Mouse (Mus musculus): ENCODE results near the gene Rfc1. TPM values are rescaled to one million over a fixed set of nuclear protein-coding genes. Genes with fewer than 3 reads are reported as not detected.

Rfc1 gene
- polyA plus RNA-seq, 1 experiment, result 26.2 TPM

DNA sequence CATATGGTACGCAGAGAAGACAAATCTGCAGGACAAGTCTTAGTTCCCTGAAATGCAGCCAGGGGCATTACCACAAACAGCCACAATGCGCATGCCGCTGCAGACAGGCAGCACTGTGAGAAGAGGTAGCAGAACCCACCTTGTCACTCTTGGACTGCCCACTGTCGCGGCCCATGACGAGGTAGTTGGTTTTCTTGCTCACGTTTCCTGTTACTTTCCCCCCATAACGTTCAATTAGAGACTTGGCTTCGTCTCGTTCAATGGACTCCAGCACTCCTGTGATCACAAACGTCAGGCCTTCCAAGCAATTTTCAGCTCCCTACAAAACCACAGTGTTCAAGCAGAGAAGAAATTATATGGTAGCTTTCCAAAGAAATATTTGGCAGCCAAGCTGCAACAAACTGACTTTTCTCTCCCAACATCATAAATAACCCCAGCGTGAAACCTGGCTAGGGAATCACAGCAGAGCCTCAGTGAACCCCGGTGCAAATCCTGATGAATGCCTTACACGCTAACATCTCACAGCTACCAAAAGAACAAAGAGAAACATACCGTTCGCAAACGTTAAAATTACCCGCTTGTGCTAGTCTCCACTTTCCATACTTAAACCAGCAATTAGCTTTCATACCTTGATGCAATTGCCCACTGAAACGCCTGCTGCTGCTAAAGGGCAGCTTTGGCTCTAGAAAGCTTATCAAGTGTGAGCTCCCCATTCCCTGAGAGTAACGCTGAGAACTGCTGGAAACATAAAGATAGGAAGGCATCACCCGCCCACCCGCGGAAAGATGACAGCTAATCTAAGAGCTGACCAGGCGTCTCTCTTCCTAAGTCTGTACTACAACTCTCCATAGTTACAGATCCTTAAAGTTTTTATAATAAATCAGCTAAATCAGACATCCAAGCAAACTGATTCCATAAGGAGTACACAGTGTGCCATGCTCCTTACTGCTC lies 47.4 kb downstream of the Rfc1 start:
- TF ChIP-seq POLR2A (IDR thresholded peaks at IDR 0.05; ENCODE audit: extremely low read depth, insufficient read depth, low read length), result no peak
- TF ChIP-seq CTCF (IDR thresholded peaks at IDR 0.05; ENCODE audit: extremely low read depth, insufficient read depth, low read length), result no peak
- H3K4me3 ChIP-seq (ENCODE audit: insufficient read depth, low read length), result no peak overlapping the region
- H3K4me1 ChIP-seq (ENCODE audit: control insufficient read depth, insufficient read depth, low read length), result no peaks in the 10 kb centered on the region; the same call in 1 of the 2 replicates
- no peak overlapping the region for H3K27ac ChIP-seq (ENCODE audit: insufficient read depth, low read length)

DNA sequence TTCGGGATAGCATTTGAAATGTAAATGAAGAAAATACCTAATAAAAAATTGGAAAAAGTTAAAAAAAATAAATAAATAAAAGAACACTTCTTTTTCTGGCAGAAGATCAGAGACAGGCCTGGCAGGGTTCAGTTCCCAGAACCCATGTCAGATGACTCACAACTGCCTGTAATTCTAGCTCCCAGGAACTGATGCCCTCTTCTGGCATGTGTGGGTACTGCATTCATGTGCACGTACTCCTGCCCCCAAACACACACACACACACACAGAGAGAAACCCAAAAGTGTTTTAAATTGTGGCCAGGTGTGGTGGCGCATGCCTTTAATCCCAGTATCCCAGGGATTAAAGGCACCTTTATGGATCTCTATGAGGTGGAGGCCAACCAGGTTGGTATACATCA lies 51.3 kb downstream of the Rfc1 start:
- Histone ChIP-seq H3K27ac (ENCODE audit: insufficient read depth, low read length) (no peak overlapping the region), H3K4me3 (ENCODE audit: insufficient read depth, low read length) (no peak overlapping the region), H3K4me1 (ENCODE audit: control insufficient read depth, insufficient read depth, low read length) (no peaks in the 10 kb centered on the region; the same call in 1 of the 2 replicates)
- TF ChIP-seq POLR2A (IDR thresholded peaks at IDR 0.05; ENCODE audit: extremely low read depth, insufficient read depth, low read length) (no peak), CTCF (IDR thresholded peaks at IDR 0.05; ENCODE audit: extremely low read depth, insufficient read depth, low read length) (no peak)

DNA sequence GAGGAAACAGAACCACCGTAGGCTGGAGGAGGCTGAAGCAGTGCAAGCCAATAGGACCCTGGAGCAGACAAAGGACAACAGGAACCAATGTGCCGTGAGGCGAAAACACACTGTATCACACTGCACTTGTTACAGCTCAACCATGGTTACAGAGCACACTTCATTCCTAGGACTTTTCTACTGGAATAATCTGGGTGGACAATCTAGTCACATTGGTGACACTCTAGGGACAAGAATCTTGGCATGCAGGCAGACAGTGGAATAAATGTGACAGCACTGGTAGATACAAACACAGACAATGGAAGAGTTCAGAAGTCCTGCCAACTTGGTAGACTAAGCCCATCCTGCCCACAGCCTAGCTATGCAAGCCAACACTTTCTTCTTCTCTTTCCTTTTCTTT lies 54.3 kb downstream of the Rfc1 start:
- Histone ChIP-seq H3K4me1 (ENCODE audit: control insufficient read depth, insufficient read depth, low read length) (no peaks in the 10 kb centered on the region), H3K27ac (ENCODE audit: insufficient read depth, low read length) (no peak overlapping the region), H3K4me3 (ENCODE audit: insufficient read depth, low read length) (no peak overlapping the region)
- no peak for TF ChIP-seq CTCF (IDR thresholded peaks at IDR 0.05; ENCODE audit: extremely low read depth, insufficient read depth, low read length)
- TF ChIP-seq POLR2A (IDR thresholded peaks at IDR 0.05; ENCODE audit: extremely low read depth, insufficient read depth, low read length), result no peak

DNA sequence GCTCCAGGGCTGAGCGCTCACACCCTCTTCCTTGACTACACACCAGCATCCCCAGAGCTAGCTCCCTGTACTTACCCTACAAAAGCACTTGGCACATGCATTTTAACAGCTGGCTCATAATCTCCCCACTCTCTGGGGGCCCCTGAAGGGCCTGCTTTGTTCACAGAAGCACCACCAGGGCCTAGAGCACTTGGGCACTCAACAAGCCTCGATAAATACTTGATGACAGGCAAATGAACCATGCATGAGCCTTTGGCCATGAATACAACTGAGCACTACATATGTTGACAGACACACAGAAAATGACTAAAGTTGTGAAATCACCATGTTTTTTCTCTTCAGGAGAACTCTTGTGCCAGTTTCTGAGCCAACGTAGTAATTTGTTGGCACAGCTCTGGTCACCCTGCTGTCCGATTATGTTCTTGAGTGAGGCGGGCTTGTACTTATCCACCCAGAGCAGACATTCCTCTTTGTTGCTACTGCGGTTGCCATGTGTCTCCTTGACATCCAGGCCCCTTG lies 56.3 kb downstream of the Rfc1 start:
- Histone ChIP-seq H3K27ac (ENCODE audit: insufficient read depth, low read length) (no peak overlapping the region), H3K4me1 (ENCODE audit: control insufficient read depth, insufficient read depth, low read length) (no peaks in the 10 kb centered on the region), H3K4me3 (ENCODE audit: insufficient read depth, low read length) (no peak overlapping the region)
- TF ChIP-seq CTCF (IDR thresholded peaks at IDR 0.05; ENCODE audit: extremely low read depth, insufficient read depth, low read length) (no peak), POLR2A (IDR thresholded peaks at IDR 0.05; ENCODE audit: extremely low read depth, insufficient read depth, low read length) (no peak)

DNA sequence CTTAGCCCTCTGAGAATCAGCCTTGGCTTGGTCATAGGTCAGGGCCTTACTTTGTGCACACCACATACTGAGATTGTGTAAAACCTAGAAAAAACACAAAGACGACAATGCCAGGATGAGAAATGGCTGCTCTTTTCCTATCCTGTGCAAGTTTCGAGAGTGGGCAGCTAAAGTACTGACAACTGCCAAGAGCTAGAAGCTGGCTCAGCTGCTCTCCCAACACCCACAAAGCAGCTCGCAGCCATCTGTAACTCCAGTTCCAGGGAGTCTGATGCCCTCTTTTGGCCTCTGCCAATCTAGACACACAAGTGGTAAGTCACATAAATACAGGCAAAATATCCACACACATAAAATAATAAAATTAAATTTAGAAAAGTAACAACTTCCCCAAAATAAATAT lies 61.5 kb downstream of the Rfc1 start:
- peak; percentile 12; the same call in 1 of the 2 replicates for TF ChIP-seq CTCF (IDR thresholded peaks at IDR 0.05; ENCODE audit: extremely low read depth, insufficient read depth, low read length)
- TF ChIP-seq POLR2A (IDR thresholded peaks at IDR 0.05; ENCODE audit: extremely low read depth, insufficient read depth, low read length), result no peak

DNA sequence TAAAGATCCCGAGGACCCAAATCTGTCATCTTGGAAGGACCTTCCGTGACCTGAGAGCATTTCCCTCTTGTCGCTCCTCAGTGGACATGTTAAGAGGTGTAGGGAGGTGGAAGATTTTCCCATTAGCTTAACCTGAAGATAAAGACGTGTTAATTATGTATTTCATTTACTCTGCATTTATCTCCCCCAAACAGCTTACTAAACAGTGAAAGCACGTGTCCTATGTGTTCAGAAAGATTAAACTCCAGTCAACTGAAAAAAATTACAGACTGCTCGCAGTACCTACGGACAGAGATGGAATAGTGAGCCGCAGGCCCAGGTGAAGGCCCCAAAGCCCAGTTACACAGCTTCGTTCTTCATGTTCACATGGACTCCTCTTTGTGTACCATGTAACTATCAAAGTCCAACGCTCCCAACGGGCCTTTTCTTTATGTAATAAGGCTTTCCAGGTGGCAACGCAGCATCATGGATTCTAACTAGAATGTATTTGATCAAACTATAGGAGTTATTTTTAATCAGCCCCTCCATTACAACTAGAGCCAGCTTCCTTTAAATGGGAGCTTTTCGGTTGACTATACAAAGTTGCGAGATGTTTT lies 77.5 kb downstream of the Rfc1 start:
- Histone ChIP-seq H3K27ac (ENCODE audit: insufficient read depth, low read length) (no peak overlapping the region), H3K4me3 (ENCODE audit: insufficient read depth, low read length) (no peak overlapping the region), H3K4me1 (ENCODE audit: control insufficient read depth, insufficient read depth, low read length) (no peaks in the 10 kb centered on the region)
- TF ChIP-seq CTCF (IDR thresholded peaks at IDR 0.05; ENCODE audit: extremely low read depth, insufficient read depth, low read length) (no peak), POLR2A (IDR thresholded peaks at IDR 0.05; ENCODE audit: extremely low read depth, insufficient read depth, low read length) (no peak)

More for the DNA sequence above, 61.5 kb downstream of the Rfc1 start:
- Histone ChIP-seq H3K4me3 (ENCODE audit: insufficient read depth, low read length) (no peak overlapping the region), H3K27ac (ENCODE audit: insufficient read depth, low read length) (no peak overlapping the region), H3K4me1 (ENCODE audit: control insufficient read depth, insufficient read depth, low read length) (no peaks in the 10 kb centered on the region; the same call in 1 of the 2 replicates)

DNA sequence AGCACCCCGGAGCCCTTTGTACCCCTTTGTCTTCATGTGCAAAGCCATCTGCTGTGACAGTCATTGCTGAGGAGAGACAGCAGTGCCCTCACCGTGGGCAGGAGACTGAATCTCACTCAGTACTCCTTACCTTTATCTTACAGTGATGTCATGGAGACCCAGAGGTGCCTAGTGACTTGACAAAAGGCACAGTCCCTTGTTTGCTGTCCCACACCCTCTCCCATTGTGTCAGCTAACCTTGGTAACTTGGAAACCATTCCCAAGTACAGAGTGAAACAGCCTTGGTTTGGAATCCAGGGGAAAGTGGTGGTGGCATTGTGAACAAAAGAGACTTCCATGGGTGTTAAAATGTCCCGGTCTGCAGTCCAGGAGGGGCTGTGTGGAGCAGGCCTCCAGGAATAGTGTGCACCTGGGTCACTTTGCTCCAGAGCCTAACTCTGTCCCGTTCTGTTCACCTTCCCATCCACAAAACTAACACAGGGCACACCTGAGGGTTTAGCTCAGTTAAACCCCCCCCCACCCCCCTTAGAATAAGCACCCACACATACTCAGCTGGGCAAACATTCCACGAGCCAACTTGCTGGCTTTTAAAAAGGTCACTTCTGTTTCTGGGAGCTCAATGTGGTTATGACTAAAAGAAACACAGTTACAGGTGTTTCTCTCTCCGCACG lies 85.2 kb downstream of the Rfc1 start:
- H3K27ac ChIP-seq (ENCODE audit: insufficient read depth, low read length), result no peak overlapping the region
- H3K4me3 ChIP-seq (ENCODE audit: insufficient read depth, low read length), result no peak overlapping the region
- H3K4me1 ChIP-seq (ENCODE audit: control insufficient read depth, insufficient read depth, low read length), result no peaks in the 10 kb centered on the region
- TF ChIP-seq CTCF (IDR thresholded peaks at IDR 0.05; ENCODE audit: extremely low read depth, insufficient read depth, low read length) (no peak), POLR2A (IDR thresholded peaks at IDR 0.05; ENCODE audit: extremely low read depth, insufficient read depth, low read length) (no peak)

DNA sequence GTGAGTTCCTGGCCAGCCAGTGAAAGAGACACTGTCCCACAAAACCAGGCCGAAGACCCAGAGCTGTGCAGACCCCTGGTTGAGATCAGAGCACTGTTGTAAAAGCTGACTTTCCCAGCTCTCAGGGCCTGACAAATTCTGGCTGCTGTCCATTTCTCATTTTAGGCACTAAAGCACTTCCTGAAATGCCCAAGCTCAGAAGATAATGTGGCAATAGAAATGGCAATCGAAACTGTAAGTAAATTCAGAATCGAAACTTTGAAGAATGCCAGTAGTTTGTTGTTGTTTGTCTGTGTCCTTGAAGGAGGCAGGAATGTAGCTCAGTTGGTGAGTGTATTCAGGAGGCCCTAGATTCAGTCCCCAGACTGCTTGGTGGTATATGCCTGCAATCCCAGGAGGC lies 88.2 kb downstream of the Rfc1 start:
- Histone ChIP-seq H3K4me3 (ENCODE audit: insufficient read depth, low read length) (no peak overlapping the region), H3K27ac (ENCODE audit: insufficient read depth, low read length) (no peak overlapping the region), H3K4me1 (ENCODE audit: control insufficient read depth, insufficient read depth, low read length) (no peaks in the 10 kb centered on the region)
- TF ChIP-seq CTCF (IDR thresholded peaks at IDR 0.05; ENCODE audit: extremely low read depth, insufficient read depth, low read length) (no peak), POLR2A (IDR thresholded peaks at IDR 0.05; ENCODE audit: extremely low read depth, insufficient read depth, low read length) (no peak)

DNA sequence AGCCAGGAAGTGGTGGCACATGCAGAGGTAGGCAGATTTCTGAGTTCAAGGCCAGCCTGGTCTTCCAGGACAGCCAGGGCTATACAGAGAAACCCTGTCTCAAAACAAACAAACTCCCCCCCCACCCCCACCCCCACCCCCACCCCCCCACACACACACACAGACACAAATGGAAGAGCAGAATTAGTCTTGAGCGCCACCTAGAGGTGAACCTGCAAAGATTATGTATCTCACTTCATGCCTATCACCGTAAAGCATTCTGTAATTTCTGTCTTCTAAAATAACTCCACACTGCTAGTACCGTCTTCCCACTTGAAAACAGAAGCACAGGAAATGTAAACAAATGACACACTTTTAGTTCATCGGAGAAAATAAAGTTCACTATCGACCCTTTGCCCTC lies 92.7 kb downstream of the Rfc1 start:
- TF ChIP-seq POLR2A (IDR thresholded peaks at IDR 0.05; ENCODE audit: extremely low read depth, insufficient read depth, low read length) (no peak), CTCF (IDR thresholded peaks at IDR 0.05; ENCODE audit: extremely low read depth, insufficient read depth, low read length) (0 out of 2 replicates have a peak, but pooled peaks have one; percentile 15)
- no peak overlapping the region for H3K27ac ChIP-seq (ENCODE audit: insufficient read depth, low read length)
- H3K4me1 ChIP-seq (ENCODE audit: control insufficient read depth, insufficient read depth, low read length), result no peaks in the 10 kb centered on the region
- H3K4me3 ChIP-seq (ENCODE audit: insufficient read depth, low read length), result no peak overlapping the region
